In the genomic region with DNA sequence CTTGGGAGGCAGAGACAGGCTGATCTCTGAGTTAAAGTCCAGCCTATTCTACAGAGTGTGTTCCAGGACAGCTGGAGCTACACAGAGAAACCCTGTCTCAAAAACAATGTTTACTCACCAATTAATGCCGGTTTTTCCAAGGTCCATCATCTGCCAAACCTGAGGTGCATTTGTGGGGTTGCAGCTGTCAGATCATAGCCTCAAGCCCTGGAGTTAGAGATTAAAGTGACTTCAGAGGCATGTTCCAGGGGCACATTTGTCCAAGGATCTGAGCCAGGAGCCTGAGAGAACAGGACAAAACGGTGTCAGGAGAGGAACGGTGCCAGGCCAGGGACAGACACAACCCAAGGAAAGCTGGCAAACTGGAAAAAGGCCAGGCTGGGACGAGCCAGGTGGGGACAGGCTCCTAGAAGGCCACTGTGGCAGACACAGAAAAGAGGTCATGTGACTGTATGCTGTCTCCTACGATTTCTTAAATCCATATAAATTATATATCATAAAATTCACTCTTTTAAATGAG, we compare ENCODE assay signal across 18 mouse cellular contexts. TPM values are rescaled to one million over a fixed set of nuclear protein-coding genes. Genes with fewer than 3 reads are reported as not detected.
A peak's percentile ranks its signal among the peaks of the same experiment; 100 is the strongest.
DNase-seq lines count a peak whose midpoint lies in the region; ATAC-seq lines count a peak whose summit lies in the region.
"Had no signal": no experiment of that assay in that cellular context is flagged by ENCODE, and none has a peak within 500 bp of the region (broad histone marks: within the 10 kb centered on the region; RNA-seq: fewer than 3 reads in every experiment).

No protein-coding gene starts in this region.

- no peaks in the 10 kb centered on the region for H3K27me3 ChIP-seq in midbrain, embryonic 15.5 days (replicated peaks)
- H3K27me3 ChIP-seq: embryonic facial prominence, embryonic 12.5 days; hindbrain, embryonic 12.5 days; limb, embryonic 13.5 days had no signal

- DNase-seq in gastrocnemius, postnatal 25 days: peak; percentile 16
- DNase-seq in gastrocnemius, postnatal 14 days: no peak
- peak; percentile 23 to 63 for DNase-seq in kidney, postnatal 36 days
- no peak for DNase-seq in kidney, postnatal 14 days
- peak; percentile 85 for DNase-seq in cerebellum, adult 9-11 months
- DNase-seq in heart, postnatal 4 days: peak; percentile 44
- DNase-seq: adrenal gland, postnatal 36 days; liver, postnatal 0 days; lung, postnatal 4 days; thymus, postnatal 14 days had no signal

- no peaks in the 10 kb centered on the region for H3K4me1 ChIP-seq in midbrain, embryonic 15.5 days
- H3K4me1 ChIP-seq: embryonic facial prominence, embryonic 12.5 days; hindbrain, embryonic 12.5 days; limb, embryonic 13.5 days had no signal

- no peaks in the 10 kb centered on the region for H3K9me3 ChIP-seq in midbrain, embryonic 15.5 days
- H3K9me3 ChIP-seq: embryonic facial prominence, embryonic 12.5 days; hindbrain, embryonic 12.5 days; limb, embryonic 13.5 days had no signal

- H3K4me2 ChIP-seq in midbrain, embryonic 15.5 days: no peak overlapping the region
- H3K4me2 ChIP-seq: embryonic facial prominence, embryonic 12.5 days; hindbrain, embryonic 12.5 days; limb, embryonic 13.5 days; midbrain, embryonic 11.5 days had no signal

- H3K27ac ChIP-seq in midbrain, embryonic 15.5 days: no peak overlapping the region
- H3K27ac ChIP-seq: embryonic facial prominence, embryonic 12.5 days; hindbrain, embryonic 12.5 days; limb, embryonic 13.5 days had no signal

- 85% methylated on average over 5 of the region's 5 CpGs for WGBS in midbrain, embryonic 15.5 days

- no peaks in the 10 kb centered on the region for H3K36me3 ChIP-seq in midbrain, embryonic 15.5 days (replicated peaks)
- H3K36me3 ChIP-seq: embryonic facial prominence, embryonic 12.5 days; hindbrain, embryonic 12.5 days had no signal

- H3K4me3 ChIP-seq in midbrain, embryonic 15.5 days: no peak overlapping the region
- H3K4me3 ChIP-seq: embryonic facial prominence, embryonic 12.5 days; hindbrain, embryonic 12.5 days; limb, embryonic 13.5 days; myocyte had no signal

- intact Hi-C loops in gastrocnemius, postnatal 14 days (cut with DNase I; ENCODE audit: low total_unique reads): no loop called here

- H3K9ac ChIP-seq in midbrain, embryonic 15.5 days: no peak overlapping the region
- H3K9ac ChIP-seq: embryonic facial prominence, embryonic 12.5 days; hindbrain, embryonic 12.5 days; limb, embryonic 13.5 days; liver, postnatal 0 days had no signal

- no peak for ATAC-seq in midbrain, embryonic 15.5 days (replicated peaks)
- no peak for ATAC-seq in granulocyte monocyte progenitor cell, adult 5-6 weeks (replicated peaks; ENCODE audit: poor library complexity, severe bottlenecking)
- ATAC-seq: activated CD4-positive, CD25-positive, alpha-beta regulatory T cell, adult 4 months; liver, postnatal 0 days had no signal

RNA-seq across cellular contexts. Expression of a gene that starts 40.5 kb away (rescaled TPM):
- 1 to 10 TPM in 1 of 2 experiments, under 1 TPM in 1; 0.74 to 1.3 TPM for total RNA-seq in gastrocnemius, postnatal 25 days (2021)
- 1 to 10 TPM; 1.3 to 2.3 TPM for total RNA-seq in gastrocnemius, postnatal 14 days (2021)
- total RNA-seq in heart, postnatal 4 days (2021): 1 to 10 TPM; 1.3 to 2.4 TPM
- polyA plus RNA-seq in midbrain, embryonic 15.5 days (2015; fragmentation: Nextera tagmentation; extraction: Ambion mirVana): 1.3 and 1.4 TPM in 2 replicates
- not detected in 2 replicates for total RNA-seq in granulocyte monocyte progenitor cell, adult 5-6 weeks (2014; fragmentation: Nextera tagmentation)
- total RNA-seq in granulocyte monocyte progenitor cell, adult 5-6 weeks (2017): 0.17 and 0.77 TPM in 2 replicates

Comparison
In these comparisons a context has a peak if more than half of its experiments do, and no peak if none do; other contexts are left out.
1. DNase-seq: peak in gastrocnemius, postnatal 25 days (single experiment), kidney, postnatal 36 days (2 of 2), cerebellum, adult 9-11 months (single experiment) and heart, postnatal 4 days (single experiment); none in gastrocnemius, postnatal 14 days (single experiment) and kidney, postnatal 14 days (single experiment).